Comparison of ENCODE assay signal across 9 mouse cellular contexts in the genomic region with DNA sequence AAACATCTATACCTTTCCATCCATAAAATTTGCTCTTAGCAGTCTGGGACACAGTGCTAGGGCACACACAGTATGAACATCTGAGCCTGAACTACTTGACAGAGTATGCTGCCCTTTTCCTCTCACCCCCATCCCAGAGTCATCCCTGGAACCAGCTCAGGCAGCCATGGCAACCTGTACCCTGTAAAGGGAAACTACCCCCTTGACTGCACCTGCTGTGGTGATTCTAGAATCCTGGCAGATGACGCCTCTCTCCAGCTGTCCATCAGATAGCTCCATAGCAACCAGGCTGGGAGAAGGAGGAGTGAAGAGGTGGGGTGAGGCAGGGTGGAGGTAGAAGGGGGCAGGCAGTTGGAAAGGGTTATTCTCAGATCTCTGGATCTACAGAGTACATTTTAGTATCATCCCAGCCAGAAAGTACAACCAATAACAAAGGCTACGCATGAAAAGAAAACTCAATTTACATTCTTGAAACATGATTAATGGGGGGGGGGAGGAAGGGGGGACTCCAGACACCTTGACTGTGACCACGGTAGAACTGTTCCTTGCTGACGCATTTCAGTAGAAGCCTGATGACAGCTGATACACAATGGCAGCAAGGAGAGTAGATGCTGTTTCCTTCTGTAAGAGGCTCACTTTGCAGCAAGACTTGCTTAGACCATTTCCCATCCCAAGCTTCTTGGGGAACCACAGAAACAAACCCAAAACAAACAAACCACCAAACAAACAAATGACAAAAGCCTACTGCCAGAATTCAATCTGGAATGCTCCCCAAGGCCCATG.
DNase-seq lines count a peak whose midpoint lies in the region; ATAC-seq and TF ChIP-seq lines count a peak whose summit lies in the region.
"Had no signal": no experiment of that assay in that cellular context is flagged by ENCODE, and none has a peak within 500 bp of the region (broad histone marks: within the 10 kb centered on the region; RNA-seq: fewer than 3 reads in every experiment).

No protein-coding gene starts in this region.

- H3K36me3 ChIP-seq in limb, embryonic 14.5 days (ENCODE audit: control insufficient read depth, insufficient read depth, low read length): no peaks in the 10 kb centered on the region
- no peaks in the 10 kb centered on the region for H3K36me3 ChIP-seq in heart, adult 2 months (ENCODE audit: control insufficient read depth, insufficient read depth, low read length)

- peak overlapping the region; percentile 91 for H3K27ac ChIP-seq in gastrocnemius, adult 2 months
- no peak overlapping the region for H3K27ac ChIP-seq in limb, embryonic 14.5 days (replicated peaks; ENCODE audit: low read depth, low read length)
- H3K27ac ChIP-seq in heart, adult 2 months: no peak overlapping the region

- 50% methylated on average over 4 of the region's 4 CpGs for WGBS in limb, embryonic 14.5 days
- WGBS in heart, adult 2 months: 67% methylated on average over 4 of the region's 4 CpGs

- no peak for TF ChIP-seq EP300 in heart, adult 2 months (IDR thresholded peaks at IDR 0.05; ENCODE audit: insufficient read depth, low read depth, low read length)

- H3K4me1 ChIP-seq in limb, embryonic 14.5 days (ENCODE audit: control insufficient read depth, insufficient read depth, low read length): no peaks in the 10 kb centered on the region
- no peaks in the 10 kb centered on the region; the same call in 1 of the 2 replicates for H3K4me1 ChIP-seq in heart, adult 2 months (ENCODE audit: control insufficient read depth, insufficient read depth, low read length)

- H3K9me3 ChIP-seq in limb, embryonic 14.5 days (ENCODE audit: control insufficient read depth, low read length): no peaks in the 10 kb centered on the region
- H3K9me3 ChIP-seq: megakaryocyte, embryonic 14.5 days had no signal

- DNase-seq in right cerebral cortex, adult 18-20 months: peak; percentile 31
- no peak for DNase-seq in right cerebral cortex, postnatal 4 days
- peak; percentile 89 for DNase-seq in gastrocnemius, adult 2 months
- no peak for DNase-seq in limb, embryonic 14.5 days (ENCODE audit: low spot score)
- no peak for DNase-seq in heart, adult 2 months
- DNase-seq in urinary bladder, postnatal 10 days (ENCODE audit: low spot score): no peak

- H3K4me3 ChIP-seq in gastrocnemius, adult 2 months: no peak overlapping the region
- no peak overlapping the region for H3K4me3 ChIP-seq in limb, embryonic 14.5 days (replicated peaks; ENCODE audit: low read length)
- H3K4me3 ChIP-seq in heart, adult 2 months: no peak overlapping the region
- H3K4me3 ChIP-seq: megakaryocyte, embryonic 14.5 days had no signal

- H3K9ac ChIP-seq in limb, embryonic 14.5 days (ENCODE audit: low read depth, low read length, severe bottlenecking): no peak overlapping the region
- no peak overlapping the region for H3K9ac ChIP-seq in heart, adult 2 months (ENCODE audit: low read depth, low read length)

- intact Hi-C loops in gastrocnemius, adult 2 months (cut with DNase I): no loop called here
- intact Hi-C loops in heart, adult 2 months (cut with DNase I): no loop called here

- TF ChIP-seq POLR2A in limb, embryonic 14.5 days (IDR thresholded peaks at IDR 0.05; ENCODE audit: borderline replicate concordance, extremely low read depth, insufficient read depth, insufficient read length): no peak
- no peak for TF ChIP-seq POLR2A in heart, adult 2 months (IDR thresholded peaks at IDR 0.05; ENCODE audit: insufficient read depth, low read depth, low read length)

- TF ChIP-seq CTCF in gastrocnemius, adult 2 months (IDR thresholded peaks at IDR 0.05): no peak
- no peak for TF ChIP-seq CTCF in heart, adult 2 months (IDR thresholded peaks at IDR 0.05)

- no peaks in the 10 kb centered on the region for H3K27me3 ChIP-seq in limb, embryonic 14.5 days (ENCODE audit: control insufficient read depth, insufficient read depth, low read length)
- no peaks in the 10 kb centered on the region for H3K27me3 ChIP-seq in heart, adult 2 months (ENCODE audit: control insufficient read depth, insufficient read depth, low read length)

- ATAC-seq in limb, embryonic 14.5 days (ENCODE audit: low FRiP score, low read depth): peak; percentile 85
- no peak for ATAC-seq in CD4-positive, CD25-positive, alpha-beta regulatory T cell, adult 4 months

- no peaks in the 10 kb centered on the region for H3K79me2 ChIP-seq in heart, adult 2 months (replicated peaks; ENCODE audit: control insufficient read depth, insufficient read depth, low read length)

- no peak overlapping the region for H3K4me2 ChIP-seq in limb, embryonic 14.5 days (replicated peaks; ENCODE audit: low read depth, low read length, severe bottlenecking)
- H3K4me2 ChIP-seq: heart, embryonic 11.5 days had no signal

Comparison
In these comparisons a context has a peak if more than half of its experiments do, and no peak if none do; other contexts are left out.
1. DNase-seq: peak in right cerebral cortex, adult 18-20 months (single experiment) and gastrocnemius, adult 2 months (single experiment); none in right cerebral cortex, postnatal 4 days (single experiment), limb, embryonic 14.5 days (single experiment), heart, adult 2 months (0 of 2) and urinary bladder, postnatal 10 days (single experiment).